Mouse (Mus musculus): ENCODE data around the gene Per2.

Per2 gene

GRCm38 (mm10) chr1:91430761-91431160 is 28.4 kb downstream of the Per2 start:
- DNase-seq, result no peak

GRCm38 (mm10) chr1:91429212-91429611 is 29.9 kb downstream of the Per2 start:
- no peak for DNase-seq

- DNase-seq, result peak; percentile 74
Observed at GRCm38 (mm10) chr1:91428614-91429013, 30.5 kb downstream of the Per2 start.

- no peak for DNase-seq
Observed at GRCm38 (mm10) chr1:91426397-91426796, 32.7 kb downstream of the Per2 start.

GRCm38 (mm10) chr1:91420601-91421065 is 38.5 kb downstream of the Per2 start:
- DNase-seq, result no peak

DNA sequence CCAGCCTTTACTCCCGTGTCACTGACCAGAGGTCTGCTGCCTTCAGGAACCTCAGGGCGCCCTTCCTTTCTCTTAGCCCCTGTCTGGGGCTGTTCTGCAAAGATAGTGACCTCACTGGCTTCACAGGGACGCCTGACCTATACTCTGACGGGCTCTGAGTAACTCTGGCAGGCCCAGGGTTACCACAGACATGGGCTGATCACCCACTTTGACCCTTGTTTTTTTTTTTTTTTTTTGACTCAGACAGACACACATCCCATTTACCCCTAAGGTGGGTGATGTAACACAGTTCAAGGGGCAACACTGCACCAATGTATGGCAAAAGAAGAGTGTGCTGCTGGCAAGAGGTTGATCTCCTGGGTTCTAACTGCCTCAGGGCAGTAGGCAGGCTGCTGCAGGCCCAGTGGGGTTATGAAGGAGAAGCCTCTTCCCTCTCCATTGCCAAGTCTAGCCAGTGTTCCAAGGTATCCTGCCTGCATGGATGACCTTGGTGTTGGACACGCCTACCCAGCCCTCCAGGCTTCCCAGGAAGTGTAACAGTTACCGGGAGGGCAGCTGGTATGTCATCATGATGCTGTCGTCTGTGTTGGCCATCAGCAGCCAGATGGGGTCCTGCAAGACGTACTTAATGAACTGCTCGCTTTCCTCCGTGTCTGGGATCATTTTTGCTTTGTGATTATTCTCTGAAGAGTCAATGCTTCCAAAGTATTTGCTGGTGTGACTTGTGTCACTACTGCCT is 39.1 kb downstream of the Per2 start:
- no peak for DNase-seq

- DNase-seq, result no peak
Observed at GRCm38 (mm10) chr1:91417991-91418390, 41.1 kb downstream of the Per2 start.

- DNase-seq, result no peak
Observed at GRCm38 (mm10) chr1:91415311-91415710, 43.8 kb downstream of the Per2 start.

- no peak for DNase-seq
Observed at GRCm38 (mm10) chr1:91414903-91415302, 44.2 kb downstream of the Per2 start.

- peak; percentile 63 for DNase-seq
Observed at GRCm38 (mm10) chr1:91413898-91414594, 45.1 kb downstream of the Per2 start, which contains the start of gene Hes6. TSS of gene Hes6 (minus strand) at chr1:91414038.

DNA sequence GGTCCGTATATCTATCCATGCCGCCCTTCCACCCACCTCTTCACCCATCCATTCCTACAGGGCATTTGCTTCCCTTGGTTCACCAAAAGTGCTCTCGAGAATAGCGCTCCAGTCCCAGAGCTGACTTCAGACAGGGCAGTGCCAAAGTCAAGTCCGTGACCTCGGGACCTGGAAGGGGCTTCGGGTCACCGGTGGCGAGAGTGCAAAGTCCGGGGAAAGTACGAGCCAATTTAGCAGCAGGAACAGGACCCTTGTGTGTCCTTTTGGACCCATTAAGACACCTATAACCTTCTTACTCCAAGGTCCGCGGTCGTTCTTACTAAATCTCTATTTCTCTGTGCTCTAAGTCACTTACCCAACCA is 45.6 kb downstream of the Per2 start:
- peak; percentile 88 for DNase-seq

DNA sequence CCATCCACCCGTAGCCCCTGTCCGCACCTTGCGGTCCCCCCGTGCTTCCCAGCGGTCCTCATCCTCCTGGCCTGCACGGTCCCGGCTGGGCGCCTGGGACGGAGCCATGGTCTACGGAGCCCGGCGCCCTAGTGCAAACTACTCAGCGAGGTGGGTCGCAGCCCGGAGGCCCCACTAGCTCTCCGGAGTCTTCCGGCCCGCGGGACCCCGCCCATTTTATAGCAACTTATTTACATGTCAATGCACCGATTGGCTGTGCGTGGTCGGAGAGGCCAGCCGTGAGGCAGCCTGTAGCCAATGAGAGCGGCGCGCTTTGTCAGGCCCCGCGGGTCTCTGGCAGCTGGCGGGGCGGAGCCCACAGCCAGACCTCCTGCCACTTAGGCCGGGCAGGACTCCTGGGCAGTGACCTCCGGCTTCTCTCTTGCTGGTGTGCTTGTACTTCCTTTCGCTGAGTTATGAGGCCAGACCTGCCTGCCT is 46.1 kb downstream of the Per2 start:
- DNase-seq, result peak; percentile 98

DNA sequence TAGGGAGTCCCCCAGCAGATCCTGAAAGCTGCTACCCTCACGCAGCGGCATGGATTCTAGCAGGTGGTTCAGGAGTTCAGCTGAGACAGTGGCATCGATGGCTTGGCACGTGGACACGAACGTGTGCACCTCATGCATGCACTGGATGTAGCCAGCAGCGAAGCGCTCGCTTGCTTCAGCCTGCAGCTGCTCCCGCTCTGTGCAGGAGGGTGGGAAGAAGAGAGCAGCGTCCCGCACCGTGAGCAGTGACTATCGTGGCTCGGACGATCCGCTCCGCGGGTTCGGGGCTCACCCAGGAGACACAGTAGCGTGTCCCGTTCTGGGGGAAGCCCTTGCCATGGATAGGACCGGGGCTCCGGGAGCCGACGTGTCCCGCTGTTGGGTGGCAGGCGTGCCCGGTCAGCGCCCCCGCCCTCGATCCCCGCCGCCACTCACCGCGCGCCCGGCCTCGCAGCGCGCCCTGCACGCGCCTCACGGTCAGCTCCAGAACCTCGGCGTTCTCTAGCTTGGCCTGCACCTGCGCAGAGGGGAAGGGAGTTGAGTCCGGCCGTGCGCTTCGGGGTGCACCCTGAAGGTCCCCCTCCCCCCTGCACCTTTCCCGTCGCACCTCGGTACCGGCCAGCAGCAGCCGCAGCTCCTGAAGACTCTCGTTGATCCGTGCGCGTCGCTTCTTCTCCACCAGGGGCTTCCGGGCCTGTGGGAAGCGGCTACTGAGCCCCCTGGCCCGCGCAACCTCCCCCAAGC is 46.7 kb downstream of the Per2 start:
- peak; percentile 66 for DNase-seq

- DNase-seq, result no peak
Observed at GRCm38 (mm10) chr1:91411631-91412285, 47.4 kb downstream of the Per2 start.

DNA sequence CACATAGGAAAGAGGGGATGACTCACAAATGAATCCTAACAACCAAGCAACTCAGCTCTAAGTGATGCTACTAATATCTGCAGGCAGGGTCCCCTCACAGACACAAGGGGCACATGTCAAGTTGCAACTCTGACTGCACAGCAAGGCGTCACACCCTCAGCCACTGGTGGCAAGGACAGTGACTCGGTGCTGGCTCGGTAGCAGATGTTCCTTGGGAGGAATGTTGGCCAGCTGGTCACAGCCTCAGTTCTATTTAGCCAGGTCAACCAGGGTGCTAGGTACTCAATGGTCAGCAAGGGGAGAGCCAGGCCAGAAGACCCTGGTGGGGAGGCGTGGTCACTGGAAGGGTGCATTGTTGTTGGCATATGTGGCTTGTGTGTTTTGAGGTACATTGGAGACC is 51.3 kb downstream of the Per2 start:
- no peak for DNase-seq

GRCm38 (mm10) chr1:91405406-91406169 is 53.5 kb downstream of the Per2 start:
- DNase-seq, result no peak

- no peak for DNase-seq
Observed at GRCm38 (mm10) chr1:91404976-91405375, 54.1 kb downstream of the Per2 start.

DNA sequence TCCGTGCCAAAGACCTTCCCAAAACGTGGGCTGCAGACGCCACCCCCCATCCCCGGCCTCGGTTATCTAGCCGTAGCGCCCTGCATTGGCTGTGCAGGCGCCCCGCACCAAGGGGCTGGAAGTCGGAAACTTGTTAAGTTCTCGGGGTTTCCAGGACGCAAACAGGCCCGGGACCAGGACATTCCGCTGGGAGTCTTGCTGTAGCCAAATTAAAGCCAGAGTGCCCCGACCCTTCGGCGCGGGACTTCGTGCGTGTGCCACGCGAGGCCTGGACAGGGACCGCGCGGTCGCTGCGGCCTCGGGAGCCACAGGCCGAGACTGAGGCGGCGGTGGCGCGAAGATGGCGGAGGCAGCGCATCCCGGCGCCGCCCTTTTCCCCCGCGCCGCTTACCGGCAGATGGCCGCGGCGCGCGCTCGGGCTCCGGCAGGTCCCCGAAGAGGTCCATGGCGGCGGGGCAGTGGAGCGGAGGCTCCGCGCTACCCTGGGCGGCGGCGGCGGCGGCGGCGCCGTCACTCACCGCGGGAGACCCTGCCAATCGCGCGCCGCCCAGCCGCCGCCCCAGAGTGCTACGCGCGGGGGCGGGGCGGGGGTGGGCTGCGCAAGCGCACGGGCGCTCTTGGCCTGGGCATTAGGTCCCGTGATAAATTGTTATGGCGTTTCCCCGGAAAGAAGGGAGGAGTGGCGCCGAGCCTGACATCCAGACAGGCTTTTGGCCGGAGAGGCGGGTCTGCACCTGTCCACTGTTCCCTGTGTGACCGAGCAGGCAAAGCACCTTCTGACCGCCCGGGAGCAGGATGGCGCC is 60.7 kb downstream of the Per2 start, which contains the start of gene Ilkap:
Gene Ilkap (minus strand): TSS at position 556 of the 803 bp plus-strand sequence.
- peak; percentile 87 for DNase-seq

- DNase-seq, result no peak
Observed at GRCm38 (mm10) chr1:91397927-91398259, 61.2 kb downstream of the Per2 start.

DNA sequence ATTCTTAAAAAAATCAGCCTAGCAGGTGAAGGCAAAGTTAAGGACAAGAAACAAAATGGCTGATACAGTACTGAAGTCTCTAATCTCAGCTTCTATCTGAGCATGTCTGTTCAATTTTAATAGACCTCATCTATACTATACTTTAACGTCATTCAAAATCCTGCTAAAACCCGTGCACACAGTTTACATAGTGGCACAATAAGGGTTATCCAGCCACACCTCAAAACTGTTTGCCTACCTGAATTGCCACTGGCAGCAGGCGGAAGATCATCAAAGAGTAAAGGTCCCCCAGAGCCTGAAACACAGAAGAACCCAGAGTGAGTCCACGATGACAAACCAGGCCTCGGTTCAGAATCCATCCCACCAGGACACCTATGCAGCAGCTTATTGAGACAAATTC is 68.8 kb downstream of the Per2 start:
- DNase-seq, result no peak

- DNase-seq, result peak; percentile 21
Observed at GRCm38 (mm10) chr1:91381091-91381471, 78.0 kb downstream of the Per2 start.

Data from kidney, adult 11 months (tissue).